Mouse (Mus musculus): ENCODE data around the gene Zdhhc22. TPM values are rescaled to one million over a fixed set of nuclear protein-coding genes. Genes with fewer than 3 reads are reported as not detected.
A peak's percentile ranks its signal among the peaks of the same experiment; 100 is the strongest.

Zdhhc22 gene
- polyA plus RNA-seq, 1 experiment, result not detected

DNA sequence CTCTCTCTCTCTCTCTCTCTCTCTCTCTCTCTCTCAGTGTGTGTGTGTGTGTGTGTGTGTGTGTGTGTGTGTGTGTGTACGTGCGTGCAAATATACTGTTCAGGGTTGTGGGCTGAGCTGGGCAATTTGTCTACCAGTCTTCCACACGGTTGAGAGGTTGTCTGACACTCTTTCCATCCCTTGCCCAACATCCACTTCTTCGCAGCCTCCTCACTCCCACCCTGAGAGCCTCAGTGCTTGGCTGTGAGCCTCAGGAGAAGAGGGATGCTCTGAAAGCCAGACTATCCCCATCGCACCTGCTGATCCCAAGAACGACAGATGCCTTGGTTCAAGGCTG, 10.6 kb upstream of the Zdhhc22 start:
- no peak overlapping the region for H3K4me3 ChIP-seq (ENCODE audit: low read depth, low read length)
- TF ChIP-seq CTCF (IDR thresholded peaks at IDR 0.05; ENCODE audit: low read depth, low read length) (no peak), POLR2A (IDR thresholded peaks at IDR 0.05; ENCODE audit: insufficient read depth, low read length) (no peak), EP300 (IDR thresholded peaks at IDR 0.05; ENCODE audit: insufficient read depth, low read depth, low read length) (no peak)
- no peaks in the 10 kb centered on the region for H3K36me3 ChIP-seq (ENCODE audit: control insufficient read depth, insufficient read depth, low read length, poor library complexity, severe bottlenecking)
- H3K27me3 ChIP-seq (ENCODE audit: control insufficient read depth, insufficient read depth, low read length, poor library complexity, severe bottlenecking), result no peaks in the 10 kb centered on the region
- peaks cover 3% of the 10 kb centered on the region for H3K4me1 ChIP-seq (ENCODE audit: control insufficient read depth, insufficient read depth, low read length)
- H3K27ac ChIP-seq (ENCODE audit: insufficient read depth, low read length), result no peak overlapping the region
- no peaks in the 10 kb centered on the region for H3K9me3 ChIP-seq (replicated peaks; ENCODE audit: control insufficient read depth, insufficient read depth, low read length, poor library complexity, severe bottlenecking)
- no peak overlapping the region for H3K9ac ChIP-seq (ENCODE audit: low read depth, poor library complexity, severe bottlenecking)

DNA sequence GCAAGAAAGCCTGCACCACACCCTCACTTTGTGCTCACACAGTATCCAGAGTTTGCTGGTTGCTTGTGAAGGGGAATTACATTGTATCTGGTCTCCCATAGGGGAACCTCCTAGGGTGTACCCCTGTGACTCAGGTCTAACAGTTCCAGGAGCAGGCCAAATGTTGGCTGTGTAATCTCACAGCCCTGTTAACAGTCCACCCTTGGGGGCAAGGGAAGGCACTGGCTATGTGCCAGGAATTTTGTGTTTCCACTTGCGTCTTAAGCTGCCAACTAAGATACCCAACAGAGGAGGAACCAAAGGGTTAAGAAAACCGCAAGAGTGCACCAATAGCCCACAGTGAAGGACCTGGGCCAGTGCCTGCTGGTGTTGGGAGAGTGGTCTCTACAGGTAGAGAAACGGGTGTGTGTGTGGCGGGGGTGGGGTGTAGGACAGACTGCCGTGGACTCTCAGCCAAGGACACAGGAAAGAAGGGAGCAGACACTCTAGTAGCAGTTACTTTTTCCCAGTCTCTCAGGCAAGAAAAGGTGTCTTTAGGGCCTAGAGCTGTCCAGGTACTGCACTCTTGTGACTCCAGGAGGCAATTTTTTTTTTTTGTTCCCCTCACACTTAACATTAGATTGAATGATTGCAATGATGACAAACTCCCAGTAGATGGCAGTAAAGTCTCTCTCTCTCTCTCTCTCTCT, 10.1 kb upstream of the Zdhhc22 start:
- Histone ChIP-seq H3K9me3 (replicated peaks; ENCODE audit: control insufficient read depth, insufficient read depth, low read length, poor library complexity, severe bottlenecking) (no peaks in the 10 kb centered on the region), H3K27me3 (ENCODE audit: control insufficient read depth, insufficient read depth, low read length, poor library complexity, severe bottlenecking) (no peaks in the 10 kb centered on the region), H3K9ac (ENCODE audit: low read depth, poor library complexity, severe bottlenecking) (no peak overlapping the region), H3K27ac (ENCODE audit: insufficient read depth, low read length) (no peak overlapping the region), H3K4me1 (ENCODE audit: control insufficient read depth, insufficient read depth, low read length) (peaks cover 3% of the 10 kb centered on the region), H3K4me3 (ENCODE audit: low read depth, low read length) (no peak overlapping the region), H3K36me3 (ENCODE audit: control insufficient read depth, insufficient read depth, low read length, poor library complexity, severe bottlenecking) (no peaks in the 10 kb centered on the region)
- TF ChIP-seq EP300 (IDR thresholded peaks at IDR 0.05; ENCODE audit: insufficient read depth, low read depth, low read length) (no peak), POLR2A (IDR thresholded peaks at IDR 0.05; ENCODE audit: insufficient read depth, low read length) (no peak), CTCF (IDR thresholded peaks at IDR 0.05; ENCODE audit: low read depth, low read length) (no peak)

DNA sequence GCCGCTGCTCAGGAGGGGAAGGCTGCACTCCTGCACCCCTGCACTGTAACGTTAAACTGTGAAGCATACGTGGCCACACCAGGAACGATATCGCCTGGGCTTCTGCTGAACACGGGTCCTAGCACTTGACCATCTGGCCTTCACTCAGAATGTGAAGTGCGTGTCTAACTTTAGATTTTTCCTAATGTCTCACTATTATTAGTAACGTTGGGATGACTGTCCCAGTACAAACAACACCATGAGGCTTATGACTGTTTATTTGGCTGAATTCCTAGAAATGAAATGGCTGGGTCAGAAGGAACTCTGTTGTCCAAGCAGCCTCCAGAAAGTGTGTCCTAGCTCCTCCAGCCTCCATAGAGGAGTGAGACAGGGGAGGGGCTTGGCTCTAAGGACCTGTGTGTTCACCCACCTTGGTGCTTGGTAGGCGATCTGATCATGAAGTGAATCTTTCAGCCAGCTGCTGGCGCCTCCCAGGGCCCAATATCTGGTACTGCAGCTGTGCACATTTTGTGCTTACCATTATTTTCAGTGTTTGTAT, 9.1 kb upstream of the Zdhhc22 start:
- TF ChIP-seq EP300 (IDR thresholded peaks at IDR 0.05; ENCODE audit: insufficient read depth, low read depth, low read length) (no peak), CTCF (IDR thresholded peaks at IDR 0.05; ENCODE audit: low read depth, low read length) (peak; percentile 58)
- Histone ChIP-seq H3K4me1 (ENCODE audit: control insufficient read depth, insufficient read depth, low read length) (peaks cover 3% of the 10 kb centered on the region), H3K27ac (ENCODE audit: insufficient read depth, low read length) (no peak overlapping the region), H3K36me3 (ENCODE audit: control insufficient read depth, insufficient read depth, low read length, poor library complexity, severe bottlenecking) (no peaks in the 10 kb centered on the region), H3K4me3 (ENCODE audit: low read depth, low read length) (no peak overlapping the region), H3K9me3 (replicated peaks; ENCODE audit: control insufficient read depth, insufficient read depth, low read length, poor library complexity, severe bottlenecking) (no peaks in the 10 kb centered on the region), H3K27me3 (ENCODE audit: control insufficient read depth, insufficient read depth, low read length, poor library complexity, severe bottlenecking) (no peaks in the 10 kb centered on the region), H3K9ac (ENCODE audit: low read depth, poor library complexity, severe bottlenecking) (no peak overlapping the region)

DNA sequence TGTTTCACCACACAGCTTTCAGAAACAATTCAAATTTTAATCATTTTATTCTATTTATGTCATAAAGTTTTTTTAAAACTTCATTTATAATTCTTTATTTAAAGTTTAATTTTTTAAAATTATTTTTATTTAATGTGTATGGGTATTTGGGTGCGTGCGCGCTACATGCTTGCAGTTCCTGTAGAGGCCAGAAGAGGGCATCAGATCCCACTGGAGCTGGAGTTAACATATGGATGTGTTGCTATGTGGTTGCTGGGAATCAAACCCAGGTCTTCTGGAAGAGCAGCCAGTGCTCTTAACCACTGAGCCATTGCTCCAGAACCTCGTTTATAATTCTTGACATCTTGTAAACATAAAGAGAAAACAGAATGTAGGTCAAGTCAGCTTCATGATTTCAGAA, 8.5 kb upstream of the Zdhhc22 start:
- TF ChIP-seq CTCF (IDR thresholded peaks at IDR 0.05; ENCODE audit: low read depth, low read length) (peak; percentile 50), EP300 (IDR thresholded peaks at IDR 0.05; ENCODE audit: insufficient read depth, low read depth, low read length) (no peak)
- Histone ChIP-seq H3K4me1 (ENCODE audit: control insufficient read depth, insufficient read depth, low read length) (peaks cover 3% of the 10 kb centered on the region), H3K4me3 (ENCODE audit: low read depth, low read length) (no peak overlapping the region), H3K9ac (ENCODE audit: low read depth, poor library complexity, severe bottlenecking) (no peak overlapping the region), H3K27me3 (ENCODE audit: control insufficient read depth, insufficient read depth, low read length, poor library complexity, severe bottlenecking) (no peaks in the 10 kb centered on the region), H3K9me3 (replicated peaks; ENCODE audit: control insufficient read depth, insufficient read depth, low read length, poor library complexity, severe bottlenecking) (no peaks in the 10 kb centered on the region), H3K36me3 (ENCODE audit: control insufficient read depth, insufficient read depth, low read length, poor library complexity, severe bottlenecking) (no peaks in the 10 kb centered on the region), H3K27ac (ENCODE audit: insufficient read depth, low read length) (no peak overlapping the region)

DNA sequence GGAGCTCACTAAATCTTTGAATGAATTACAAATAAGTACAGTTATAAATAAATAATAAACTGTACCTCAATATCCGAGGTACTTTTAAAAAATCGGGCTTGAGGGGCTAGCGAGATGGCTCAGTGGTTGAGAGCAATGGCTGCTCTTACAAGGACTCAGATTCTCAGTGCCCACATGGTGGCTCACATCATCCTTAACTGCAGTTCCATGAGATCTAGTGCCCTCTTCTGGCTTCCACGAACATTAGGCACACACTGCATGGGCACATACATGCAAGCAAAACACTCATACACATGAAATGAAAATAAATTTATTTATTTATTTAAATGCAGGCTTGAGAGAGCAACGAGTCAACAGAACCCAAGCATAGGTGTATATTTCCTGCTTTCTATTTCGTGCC, 5.7 kb upstream of the Zdhhc22 start:
- Histone ChIP-seq H3K27ac (ENCODE audit: insufficient read depth, low read length) (no peak overlapping the region), H3K27me3 (ENCODE audit: control insufficient read depth, insufficient read depth, low read length, poor library complexity, severe bottlenecking) (no peaks in the 10 kb centered on the region), H3K4me3 (ENCODE audit: low read depth, low read length) (no peak overlapping the region), H3K36me3 (ENCODE audit: control insufficient read depth, insufficient read depth, low read length, poor library complexity, severe bottlenecking) (no peaks in the 10 kb centered on the region), H3K9ac (ENCODE audit: low read depth, poor library complexity, severe bottlenecking) (no peak overlapping the region), H3K9me3 (replicated peaks; ENCODE audit: control insufficient read depth, insufficient read depth, low read length, poor library complexity, severe bottlenecking) (no peaks in the 10 kb centered on the region), H3K4me1 (ENCODE audit: control insufficient read depth, insufficient read depth, low read length) (no peaks in the 10 kb centered on the region)
- TF ChIP-seq EP300 (IDR thresholded peaks at IDR 0.05; ENCODE audit: insufficient read depth, low read depth, low read length) (no peak), CTCF (IDR thresholded peaks at IDR 0.05; ENCODE audit: low read depth, low read length) (peak; percentile 22)

DNA sequence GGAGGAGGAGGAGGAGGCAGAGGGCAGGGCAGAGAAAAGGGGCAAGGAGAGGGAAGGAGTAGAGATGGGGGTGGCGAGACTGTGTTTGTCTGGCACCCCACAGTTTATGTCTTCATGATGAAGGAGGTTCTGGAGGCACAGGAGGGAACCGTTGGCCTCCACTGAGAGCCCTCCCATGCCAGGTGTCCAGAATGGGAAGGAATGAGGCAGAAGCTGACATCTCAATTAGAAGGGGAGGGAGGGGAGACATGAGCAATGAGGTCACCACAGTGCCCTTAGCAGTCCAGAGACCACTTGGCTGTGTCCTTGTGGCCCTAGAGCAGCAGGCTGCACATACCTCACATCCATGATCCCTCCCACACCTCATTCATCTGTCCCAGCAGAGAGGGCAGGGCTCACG, 4.5 kb upstream of the Zdhhc22 start:
- peaks cover 3% of the 10 kb centered on the region; the same call in 1 of the 2 replicates for H3K27me3 ChIP-seq (ENCODE audit: control insufficient read depth, insufficient read depth, low read length, poor library complexity, severe bottlenecking)
- no peak overlapping the region for H3K9ac ChIP-seq (ENCODE audit: low read depth, poor library complexity, severe bottlenecking)
- H3K36me3 ChIP-seq (ENCODE audit: control insufficient read depth, insufficient read depth, low read length, poor library complexity, severe bottlenecking), result no peaks in the 10 kb centered on the region
- TF ChIP-seq EP300 (IDR thresholded peaks at IDR 0.05; ENCODE audit: insufficient read depth, low read depth, low read length), result no peak
- no peak for TF ChIP-seq CTCF (IDR thresholded peaks at IDR 0.05; ENCODE audit: low read depth, low read length)
- no peak for TF ChIP-seq POLR2A (IDR thresholded peaks at IDR 0.05; ENCODE audit: insufficient read depth, low read length)
- H3K4me1 ChIP-seq (ENCODE audit: control insufficient read depth, insufficient read depth, low read length), result no peaks in the 10 kb centered on the region
- no peak overlapping the region for H3K4me3 ChIP-seq (ENCODE audit: low read depth, low read length)
- H3K9me3 ChIP-seq (replicated peaks; ENCODE audit: control insufficient read depth, insufficient read depth, low read length, poor library complexity, severe bottlenecking), result no peaks in the 10 kb centered on the region
- H3K27ac ChIP-seq (ENCODE audit: insufficient read depth, low read length), result no peak overlapping the region
